Mouse (Mus musculus) MEL (cell line): ENCODE measurements around the gene Apoc4. TPM values are rescaled to one million over a fixed set of nuclear protein-coding genes. Genes with fewer than 3 reads are reported as not detected.

Experiments
- DNase-seq: peaks from one replicate; pipeline ENCODE4 v3.0.0; 2011; ENCODE audit warnings: low read depth, low spot score
- H3K27ac ChIP-seq: 2 replicates; pipeline ENCODE4 v1.5.1; 2012; ENCODE audit warnings: low read depth, mild to moderate bottlenecking, control low read depth, low read length, moderate library complexity; ENCODE audit not compliant: control insufficient read depth
- H3K27me3 ChIP-seq, 2 experiments: fragments of 150-350 bp in 1 of 2; sonication (generic) in 1 of 2; 2 replicates each; pipeline ENCODE4 v1.6.1; 2012; ENCODE audit warnings: low read length in 2 of 2, mild to moderate bottlenecking in 2 of 2, improper control_type of control experiment in 1 of 2, moderate library complexity in 1 of 2; ENCODE audit not compliant: insufficient read depth in 2 of 2, control insufficient read depth in 1 of 2
- H3K36me3 ChIP-seq, 2 experiments: 2 replicates each; pipeline ENCODE4 v1.6.1; 2012 to 2014; ENCODE audit warnings: low read length in 2 of 2, improper control_type of control experiment in 1 of 2, inconsistent platforms in 1 of 2, mild to moderate bottlenecking in 1 of 2; ENCODE audit not compliant: insufficient read depth in 2 of 2, control insufficient read depth in 1 of 2
- H3K4me1 ChIP-seq, 2 experiments: fragments of 150-350 bp in 1 of 2; sonication (generic) in 1 of 2; 2 replicates each; pipeline ENCODE4 v1.6.1; 2012; ENCODE audit warnings: low read length in 2 of 2, improper control_type of control experiment in 1 of 2, mild to moderate bottlenecking in 1 of 2; ENCODE audit not compliant: insufficient read depth in 2 of 2, control insufficient read depth in 1 of 2
- H3K4me3 ChIP-seq, 2 experiments: fragments of 150-350 bp in 1 of 2; sonication (generic) in 1 of 2; 2 replicates each; pipeline ENCODE4 v1.5.1; 2012; ENCODE audit warnings: low read depth in 2 of 2, low read length in 2 of 2, mild to moderate bottlenecking in 2 of 2, moderate library complexity in 2 of 2, control low read depth in 1 of 2, improper control_type of control experiment in 1 of 2; ENCODE audit not compliant: control insufficient read depth in 1 of 2, insufficient read depth in 1 of 2
- H3K79me2 ChIP-seq: 2 replicates; pipeline ENCODE4 v1.6.1; 2012; ENCODE audit warnings: mild to moderate bottlenecking, low read length, moderate library complexity; ENCODE audit not compliant: control insufficient read depth, poor library complexity, insufficient read depth
- H3K9ac ChIP-seq: 2 replicates; pipeline ENCODE4 v1.6.1; 2012; ENCODE audit warnings: low read depth, mild to moderate bottlenecking, control low read depth, low read length, moderate library complexity; ENCODE audit not compliant: control insufficient read depth, poor library complexity, severe bottlenecking
- H3K9me3 ChIP-seq: fragments of 150-350 bp; sonication (generic); replicated peaks from 2 replicates; pipeline ENCODE4 v1.6.1; 2012; ENCODE audit warnings: mild to moderate bottlenecking, low read length, improper control_type of control experiment, moderate library complexity; ENCODE audit not compliant: insufficient read depth
- BHLHE40 ChIP-seq: IDR thresholded peaks from 2 replicates; pipeline ENCODE4 v1.6.1; 2012; ENCODE audit warnings: low read depth, mild to moderate bottlenecking, inconsistent platforms, low read length, improper control_type of control experiment, borderline replicate concordance
- CHD1 ChIP-seq: IDR thresholded peaks from 2 replicates; pipeline ENCODE4 v1.6.1; 2012; ENCODE audit warnings: low read depth, mild to moderate bottlenecking, inconsistent platforms, low read length, improper control_type of control experiment
- E2F4 ChIP-seq: IDR thresholded peaks from 2 replicates; pipeline ENCODE4 v1.6.1; 2011; ENCODE audit warnings: low read depth, low read length, improper control_type of control experiment, borderline replicate concordance
- ELF1 ChIP-seq: IDR thresholded peaks from 2 replicates; pipeline ENCODE4 v1.6.1; 2014; ENCODE audit warnings: low read depth, mild to moderate bottlenecking, inconsistent platforms, low read length, improper control_type of control experiment, moderate library complexity
- EP300 ChIP-seq, 2 experiments: IDR thresholded peaks; 2 replicates each; pipeline ENCODE4 v1.6.1; 2011; ENCODE audit warnings: improper control_type of control experiment in 2 of 2, low read length in 2 of 2, low read depth in 1 of 2, mild to moderate bottlenecking in 1 of 2
- GATA1 ChIP-seq: IDR thresholded peaks from 2 replicates; pipeline ENCODE4 v1.6.1; 2011; ENCODE audit warnings: low read depth, low read length, improper control_type of control experiment
- KAT2A ChIP-seq: conservative IDR thresholded peaks from 2 replicates; pipeline ENCODE4 v1.6.1; 2012; ENCODE audit warnings: low read depth, low read length, improper control_type of control experiment, inconsistent platforms
- MAFK ChIP-seq: IDR thresholded peaks from 2 replicates; pipeline ENCODE4 v1.6.1; 2011; ENCODE audit warnings: low read depth, mild to moderate bottlenecking, low read length, improper control_type of control experiment, borderline replicate concordance
- MAZ ChIP-seq: IDR thresholded peaks from 2 replicates; pipeline ENCODE4 v1.6.1; 2012; ENCODE audit warnings: low read depth, mild to moderate bottlenecking, inconsistent platforms, low read length, improper control_type of control experiment
- MXI1 ChIP-seq: IDR thresholded peaks from 2 replicates; pipeline ENCODE4 v1.6.1; 2011; ENCODE audit warnings: mild to moderate bottlenecking, low read depth, low read length, improper control_type of control experiment
- POLR2AphosphoS5 ChIP-seq: IDR thresholded peaks from 2 replicates; pipeline ENCODE4 v1.6.1; 2012; ENCODE audit warnings: low read depth, borderline replicate concordance, mild to moderate bottlenecking, inconsistent platforms, low read length, moderate library complexity, mixed read lengths
- RAD21 ChIP-seq: IDR thresholded peaks from 2 replicates; pipeline ENCODE4 v1.6.1; 2011; ENCODE audit warnings: mild to moderate bottlenecking, low read depth, low read length, improper control_type of control experiment
- RCOR1 ChIP-seq: IDR thresholded peaks from 2 replicates; pipeline ENCODE4 v1.6.1; 2012; ENCODE audit warnings: low read depth, mild to moderate bottlenecking, inconsistent platforms, low read length, improper control_type of control experiment
- SIN3A ChIP-seq: IDR thresholded peaks from 2 replicates; pipeline ENCODE4 v1.6.1; 2012; ENCODE audit warnings: low read length, improper control_type of control experiment, inconsistent platforms
- TBP ChIP-seq: IDR thresholded peaks from 2 replicates; pipeline ENCODE4 v1.8.0; 2011; ENCODE audit warnings: low read depth, low read length, improper control_type of control experiment
- USF2 ChIP-seq, 2 experiments: IDR thresholded peaks; 2 replicates each; pipeline ENCODE4 v1.6.1; 2011 to 2012; ENCODE audit warnings: improper control_type of control experiment in 2 of 2, low read length in 2 of 2, borderline replicate concordance in 1 of 2, inconsistent platforms in 1 of 2, low read depth in 1 of 2, mild to moderate bottlenecking in 1 of 2; ENCODE audit not compliant: insufficient read depth in 1 of 2
- ZC3H11A ChIP-seq: IDR thresholded peaks from 2 replicates; pipeline ENCODE4 v1.6.1; 2012; ENCODE audit warnings: low read depth, mild to moderate bottlenecking, inconsistent platforms, low read length, improper control_type of control experiment
- ZNF384 ChIP-seq: IDR thresholded peaks from 2 replicates; pipeline ENCODE4 v1.6.1; 2012; ENCODE audit warnings: low read depth, mild to moderate bottlenecking, inconsistent platforms, low read length, improper control_type of control experiment
- polyA plus RNA-seq, 2 experiments: library from polyadenylated mRNA; stranded (reverse) in 1 of 2; unstranded in 1 of 2; fragments of >175 nt in 1 of 2; fragments of >200 nt in 1 of 2; gene quantifications; 2 replicates each; pipeline versions ENCODE4 v1.2.1 to v1.2.4; 2012; ENCODE audit warnings: low replicate concordance in 2 of 2, low read depth in 1 of 2; ENCODE audit not compliant: insufficient read length in 2 of 2, insufficient read depth in 1 of 2, missing spikeins in 1 of 2
- total RNA-seq: library from RNA; depleted of rRNA; stranded (reverse); fragments of 300-350 nt; gene quantifications from 2 replicates; pipeline ENCODE4 v1.2.3, GENCODE M21; 2012

The Apoc4 gene
- total and polyA plus RNA-seq, 3 experiments: not detected

- TF ChIP-seq E2F4 (no peak), KAT2A (no peak), GATA1 (no peak), SIN3A (no peak), MAFK (no peak)
- no peaks in the 10 kb centered on the region for H3K4me1 ChIP-seq
- no peaks in the 10 kb centered on the region; a peak in 1 of 4 replicates for H3K36me3 ChIP-seq
- no peak overlapping the region for H3K9ac ChIP-seq
- DNase-seq: no peak
- no peaks in the 10 kb centered on the region for H3K9me3 ChIP-seq
- no peak overlapping the region for H3K27ac ChIP-seq
- no peak overlapping the region for H3K4me3 ChIP-seq
- H3K79me2 ChIP-seq: no peaks in the 10 kb centered on the region
- H3K27me3 ChIP-seq: no peaks in the 10 kb centered on the region
Observed at GRCm38 (mm10) chr7:19680702-19681101, 577 bp downstream of the Apoc4 start.

GRCm38 (mm10) chr7:19678901-19679300 is 2.4 kb downstream of the Apoc4 start:
- TF ChIP-seq GATA1 (no peak), MXI1 (no peak), ZC3H11A (no peak), MAFK (no peak), SIN3A (no peak), RCOR1 (no peak)
- H3K79me2 ChIP-seq: no peaks in the 10 kb centered on the region
- H3K27ac ChIP-seq: no peak overlapping the region
- H3K9me3 ChIP-seq: no peaks in the 10 kb centered on the region
- H3K27me3 ChIP-seq: no peaks in the 10 kb centered on the region
- no peaks in the 10 kb centered on the region; a peak in 1 of 4 replicates for H3K36me3 ChIP-seq
- H3K4me1 ChIP-seq: no peaks in the 10 kb centered on the region
- no peak overlapping the region for H3K4me3 ChIP-seq
- DNase-seq: no peak
- no peak overlapping the region for H3K9ac ChIP-seq

GRCm38 (mm10) chr7:19677872-19678271 is 3.4 kb downstream of the Apoc4 start, which contains the start of gene Apoc2:
TSS of gene Apoc2 (minus strand) at chr7:19677941.
- no peak within 1 kb of the TSS for H3K4me3 ChIP-seq
- no peak for DNase-seq
- no peaks in the 10 kb centered on the region; a peak in 1 of 4 replicates for H3K4me1 ChIP-seq
- no peaks in the 10 kb centered on the region for H3K27me3 ChIP-seq
- H3K9me3 ChIP-seq: no peaks in the 10 kb centered on the region
- H3K9ac ChIP-seq: no peak within 1 kb of the TSS
- no peaks in the 10 kb centered on the region; a peak in 1 of 4 replicates for H3K36me3 ChIP-seq
- TF ChIP-seq MAFK (no peak), EP300 (IDR thresholded peaks at IDR 0.05; ENCODE audit: low read depth in 1 of 2, low read length in 2 of 2) (no peak), TBP (no peak), CHD1 (no peak), ELF1 (no peak), POLR2AphosphoS5 (no peak), MAZ (no peak), ZNF384 (no peak), RAD21 (no peak), BHLHE40 (no peak), USF2 (IDR thresholded peaks at IDR 0.05; ENCODE audit: borderline replicate concordance in 1 of 2, insufficient read depth in 1 of 2, low read depth in 1 of 2, low read length in 2 of 2) (no peak), KAT2A (no peak)
- no peaks in the 10 kb centered on the region for H3K79me2 ChIP-seq
- H3K27ac ChIP-seq: no peak within 1 kb of the TSS
